Mouse (Mus musculus) stomach, embryonic 14.5 days (tissue): Measurements from ENCODE around the gene Rps6kl1. TPM values are rescaled to one million over a fixed set of nuclear protein-coding genes. Genes with fewer than 3 reads are reported as not detected.
A peak's percentile ranks its signal among the peaks of the same experiment; 100 is the strongest.

Experiments
- ATAC-seq: fragments of 200-750 bp; cut with Nextera tagmentation; 2 replicates; pipeline ENCODE4 v1.8.0; 2017; ENCODE audit warnings: low read depth, moderate TSS enrichment; ENCODE audit not compliant: insufficient number of reproducible peaks, insufficient read depth, low FRiP score
- H3K27ac ChIP-seq: fragments of 300-500 bp; sonication (generic); 2 replicates; pipeline ENCODE4 v1.5.1; 2014; ENCODE audit warnings: mild to moderate bottlenecking, low read length, moderate library complexity, mixed read lengths
- H3K27me3 ChIP-seq: fragments of 300-500 bp; sonication (generic); 2 replicates; pipeline ENCODE4 v1.6.1; 2014; ENCODE audit warnings: low read length, control low read depth, mixed read lengths; ENCODE audit not compliant: control insufficient read depth, insufficient read depth
- H3K36me3 ChIP-seq: fragments of 300-500 bp; sonication (generic); 2 replicates; pipeline ENCODE4 v1.6.1; 2014; ENCODE audit warnings: mild to moderate bottlenecking, control low read depth, low read length, moderate library complexity, mixed read lengths; ENCODE audit not compliant: control insufficient read depth, insufficient read depth
- H3K4me1 ChIP-seq: fragments of 300-500 bp; sonication (generic); 2 replicates; pipeline ENCODE4 v1.6.1; 2014; ENCODE audit warnings: low read length, control low read depth, mixed read lengths; ENCODE audit not compliant: control insufficient read depth, insufficient read depth
- H3K4me2 ChIP-seq: fragments of 300-500 bp; sonication (generic); replicated peaks from 2 replicates; pipeline ENCODE4 v1.6.1; 2014; ENCODE audit warnings: low read depth, low read length, control low read depth
- H3K4me3 ChIP-seq: fragments of 300-500 bp; sonication (generic); 2 replicates; pipeline ENCODE4 v1.5.1; 2014; ENCODE audit warnings: low read depth, low read length, control low read depth
- H3K9ac ChIP-seq: fragments of 300-500 bp; sonication (generic); replicated peaks from 2 replicates; pipeline ENCODE4 v1.6.1; 2014; ENCODE audit warnings: low read depth, mild to moderate bottlenecking, control low read depth, low read length, moderate library complexity, mixed read lengths
- H3K9me3 ChIP-seq: fragments of 300-500 bp; sonication (generic); 2 replicates; pipeline ENCODE4 v1.6.1; 2016; ENCODE audit warnings: low read depth, low read length, control low read depth; ENCODE audit not compliant: control insufficient read depth
- WGBS: fragments of 180-500 bp; shearing (Covaris S2); extraction: QIAGEN DNeasy Blood & Tissue Kit; methylation state at CpG from one replicate; pipeline ENCODE4 v1.1.7; 2014; 5-methylcytosine and 5-hydroxymethylcytosine counted together
- polyA plus RNA-seq: library from polyadenylated mRNA; unstranded; fragments of >200 nt; fragmentation: Nextera tagmentation; extraction: Ambion mirVana; gene quantifications from 2 replicates; pipeline ENCODE4 v1.2.1, GENCODE M21; 2014

The Rps6kl1 gene
- 1.5 and 1.8 TPM in 2 replicates for polyA plus RNA-seq

GRCm38 (mm10) chr12:85151002-85151774 lies at the start of gene Rps6kl1:
Rps6kl1 (minus strand) TSS chr12:85151264.
- peak within 1 kb of the TSS; percentile 7; the same call in 1 of the 2 replicates for H3K4me3 ChIP-seq
- no peaks in the 10 kb centered on the region for H3K9me3 ChIP-seq
- peak within 1 kb of the TSS; percentile 40 for H3K4me2 ChIP-seq
- WGBS: 15% methylated on average over 28 of the region's 28 CpGs
- no peak within 1 kb of the TSS for H3K27ac ChIP-seq
- no peaks in the 10 kb centered on the region for H3K36me3 ChIP-seq
- peak; percentile 74 for ATAC-seq
- H3K27me3 ChIP-seq: no peaks in the 10 kb centered on the region
- H3K9ac ChIP-seq: no peak within 1 kb of the TSS; the same call in 1 of the 2 replicates
- H3K4me1 ChIP-seq: peaks cover 5% of the 10 kb centered on the region; the same call in 1 of the 2 replicates

- no peaks in the 10 kb centered on the region for H3K36me3 ChIP-seq
- no peak for ATAC-seq
- H3K27me3 ChIP-seq: no peaks in the 10 kb centered on the region
- H3K4me3 ChIP-seq: no peak overlapping the region
- no peak overlapping the region for H3K27ac ChIP-seq
- no peak overlapping the region for H3K9ac ChIP-seq
- WGBS: 80% methylated on average over 1 of the region's 1 CpGs
- peaks cover 30% of the 10 kb centered on the region for H3K4me1 ChIP-seq
- no peak overlapping the region for H3K4me2 ChIP-seq
- no peaks in the 10 kb centered on the region for H3K9me3 ChIP-seq
Observed at GRCm38 (mm10) chr12:85199954-85200353, 48.9 kb upstream of the Rps6kl1 start.

- H3K4me3 ChIP-seq: no peak overlapping the region
- no peak overlapping the region for H3K9ac ChIP-seq
- H3K27me3 ChIP-seq: no peaks in the 10 kb centered on the region
- H3K36me3 ChIP-seq: no peaks in the 10 kb centered on the region
- ATAC-seq: no peak
- WGBS: 23% methylated on average over 8 of the region's 8 CpGs
- H3K4me1 ChIP-seq: peaks cover 45% of the 10 kb centered on the region
- no peak overlapping the region for H3K4me2 ChIP-seq
- no peak overlapping the region; the same call in 1 of the 2 replicates for H3K27ac ChIP-seq
- H3K9me3 ChIP-seq: no peaks in the 10 kb centered on the region
Observed at GRCm38 (mm10) chr12:85197936-85198335, 46.9 kb upstream of the Rps6kl1 start.

- Histone ChIP-seq H3K36me3 (no peaks in the 10 kb centered on the region), H3K9me3 (no peaks in the 10 kb centered on the region), H3K27ac (peak overlapping the region; percentile 2; the same call in 1 of the 2 replicates), H3K4me1 (peaks cover 50% of the 10 kb centered on the region), H3K4me2 (no peak overlapping the region), H3K9ac (no peak overlapping the region), H3K27me3 (no peaks in the 10 kb centered on the region), H3K4me3 (no peak overlapping the region)
- ATAC-seq: no peak
- 50% methylated on average over 7 of the region's 7 CpGs for WGBS
Observed at GRCm38 (mm10) chr12:85197371-85197770, 46.3 kb upstream of the Rps6kl1 start.

GRCm38 (mm10) chr12:85196191-85196590 lies 45.1 kb upstream of the Rps6kl1 start:
- no peak overlapping the region for H3K27ac ChIP-seq
- no peaks in the 10 kb centered on the region for H3K27me3 ChIP-seq
- H3K9me3 ChIP-seq: no peaks in the 10 kb centered on the region
- H3K4me3 ChIP-seq: no peak overlapping the region
- H3K4me2 ChIP-seq: no peak overlapping the region
- peaks cover 47% of the 10 kb centered on the region for H3K4me1 ChIP-seq
- no peak overlapping the region for H3K9ac ChIP-seq
- ATAC-seq: no peak
- WGBS: 72% methylated on average over 10 of the region's 10 CpGs
- no peaks in the 10 kb centered on the region for H3K36me3 ChIP-seq

- Histone ChIP-seq H3K4me3 (no peak overlapping the region), H3K27ac (peak overlapping the region; percentile 84), H3K9me3 (no peaks in the 10 kb centered on the region), H3K36me3 (no peaks in the 10 kb centered on the region), H3K9ac (no peak overlapping the region), H3K27me3 (no peaks in the 10 kb centered on the region), H3K4me1 (peaks cover 42% of the 10 kb centered on the region; the same call in 1 of the 2 replicates), H3K4me2 (no peak overlapping the region)
- ATAC-seq: no peak; the same call in 1 of the 2 replicates
- WGBS: 76% methylated on average over 5 of the region's 5 CpGs
Observed at GRCm38 (mm10) chr12:85195086-85195485, 44.0 kb upstream of the Rps6kl1 start.

- Histone ChIP-seq H3K9me3 (no peaks in the 10 kb centered on the region), H3K4me2 (no peak overlapping the region), H3K36me3 (no peaks in the 10 kb centered on the region), H3K27me3 (no peaks in the 10 kb centered on the region), H3K4me3 (no peak overlapping the region), H3K9ac (no peak overlapping the region), H3K27ac (peak overlapping the region; percentile 84), H3K4me1 (peaks cover 42% of the 10 kb centered on the region; the same call in 1 of the 2 replicates)
- ATAC-seq: peak; percentile 62
- 19% methylated on average over 4 of the region's 4 CpGs for WGBS
Observed at GRCm38 (mm10) chr12:85194623-85195018, 43.6 kb upstream of the Rps6kl1 start.

- Histone ChIP-seq H3K36me3 (no peaks in the 10 kb centered on the region), H3K27ac (peak overlapping the region; percentile 84; the same call in 1 of the 2 replicates), H3K9me3 (no peaks in the 10 kb centered on the region), H3K4me2 (no peak overlapping the region), H3K27me3 (no peaks in the 10 kb centered on the region), H3K4me1 (peaks cover 42% of the 10 kb centered on the region; the same call in 1 of the 2 replicates), H3K9ac (no peak overlapping the region), H3K4me3 (no peak overlapping the region)
- 82% methylated on average over 11 of the region's 11 CpGs for WGBS
- ATAC-seq: no peak
Observed at GRCm38 (mm10) chr12:85193923-85194622, 43.0 kb upstream of the Rps6kl1 start.
